Mouse (Mus musculus): Measurements from ENCODE around the gene Ppil2. TPM values are rescaled to one million over a fixed set of nuclear protein-coding genes. Genes with fewer than 3 reads are reported as not detected.

The Ppil2 gene
- total RNA-seq, 2 experiments from 2014 or later, result 83.4 to 97.0 TPM

- DNase-seq, result no peak
Observed at GRCm38 (mm10) chr16:17040716-17041115, 70.3 kb downstream of the Ppil2 start.

Small RNA genes within 50 kb of the gene (microRNA-seq; reads per million reads assigned to microRNA genes)
- 243 reads per million, percentile 63 among the genes with 10 or more reads in this experiment for gene Mir130b
- 5.5 reads per million, percentile 15 among the genes with 10 or more reads in this experiment for gene Mir301b

Other genes with a start within 250 kb of the Ppil2 start
- gene Igll1, start 247.3 kb downstream of the Ppil2 start, total RNA-seq (2021), result not detected
- gene Top3b, start 240.5 kb downstream of the Ppil2 start, total RNA-seq (2021), result 10 to 100 TPM; 49.0 to 51.6 TPM
- under 1 TPM in 1 of 2 experiments, not detected in 1; 0.46 TPM for gene Vpreb1, start 240.4 kb downstream of the Ppil2 start, total RNA-seq (2021)
- gene Ppm1f, start 214.8 kb downstream of the Ppil2 start, total RNA-seq (2021), result 10 to 100 TPM; 38.2 to 45.0 TPM
- gene Mapk1, start 127.9 kb downstream of the Ppil2 start, total RNA-seq (2021), result 100 to 1,000 TPM; 183 to 200 TPM
- gene Ypel1, start 41.6 kb downstream of the Ppil2 start, total RNA-seq (2021), result 1 to 10 TPM; 3.3 to 7.8 TPM
- gene 2610318N02Rik, start 13.9 kb upstream of the Ppil2 start, total RNA-seq (2021), result 1 to 10 TPM in 1 of 2 experiments, under 1 TPM in 1; 0.66 to 1.7 TPM
- 10 to 100 TPM; 28.2 to 29.8 TPM for gene Sdf2l1, start 21.1 kb upstream of the Ppil2 start, total RNA-seq (2021)
- gene Ydjc, start 33.4 kb upstream of the Ppil2 start, total RNA-seq (2021), result 1 to 10 TPM; 3.7 to 6.9 TPM
- gene Ccdc116, start 36.0 kb upstream of the Ppil2 start, total RNA-seq (2021), result under 1 TPM; 0.33 to 0.43 TPM
- gene Ube2l3, start 91.4 kb upstream of the Ppil2 start, total RNA-seq (2021), result 100 to 1,000 TPM; 219 to 220 TPM
- not detected for gene Rimbp3, start 97.3 kb upstream of the Ppil2 start, total RNA-seq (2021)
- 1 to 10 TPM; 2.9 to 3.1 TPM for gene Hic2, start 122.3 kb upstream of the Ppil2 start, total RNA-seq (2021)
- 1 to 10 TPM; 8.6 to 9.3 TPM for gene Tmem191c, start 164.8 kb upstream of the Ppil2 start, total RNA-seq (2021)
- gene Serpind1, start 220.1 kb upstream of the Ppil2 start, total RNA-seq (2021), result under 1 TPM; 0.40 to 0.63 TPM

All from adrenal gland, postnatal 36 days (tissue).